ENCODE assay signal across 13 mouse cellular contexts in the genomic region with DNA sequence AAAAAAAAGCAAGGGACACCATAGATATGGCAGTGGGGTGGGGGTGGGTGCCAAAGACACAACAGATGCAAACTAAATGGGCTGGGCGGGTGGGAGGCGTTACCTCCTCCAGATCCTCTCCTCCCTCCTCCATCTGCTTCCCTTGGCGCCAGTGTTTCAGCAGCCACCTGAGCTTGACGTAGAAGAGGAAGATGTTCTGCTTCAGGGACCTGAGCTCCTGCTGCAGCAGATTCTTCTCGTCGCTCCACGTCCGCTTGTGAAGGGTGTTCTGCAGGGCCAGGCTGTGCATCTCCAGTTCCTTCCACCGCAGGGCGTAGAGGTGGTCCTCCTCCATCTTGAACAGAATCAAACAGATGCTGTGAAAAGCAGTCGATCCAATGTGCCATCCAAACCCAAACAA.
DNase-seq lines count a peak whose midpoint lies in the region; ATAC-seq lines count a peak whose summit lies in the region.
"Had no signal": no experiment of that assay in that cellular context is flagged by ENCODE, and none has a peak within 500 bp of the region (broad histone marks: within the 10 kb centered on the region; RNA-seq: fewer than 3 reads in every experiment).

No protein-coding gene starts in this region.

- intact Hi-C loops in left cerebral cortex, postnatal 4 days (cut with DNase I): no loop called here

- peak; percentile 56 for DNase-seq in cerebellum, adult 9-10 months
- peak; percentile 58 to 63 for DNase-seq in left cerebral cortex, adult 18-20 months (ENCODE audit: low spot score in 2 of 2)
- DNase-seq in left cerebral cortex, postnatal 4 days: no peak
- DNase-seq in brain, adult 2 months (ENCODE audit: low read depth, low spot score): peak; percentile 90
- peak; percentile 43 to 58 for DNase-seq in cerebellum, postnatal 14 days
- DNase-seq in heart, adult 11 months: no peak
- DNase-seq: adrenal gland, postnatal 25 days; embryo, embryonic 11 days; forebrain, postnatal 0 days; gastrocnemius, adult 2 months had no signal

- ATAC-seq in cerebellum, adult (ENCODE audit: insufficient number of reproducible peaks, low FRiP score, low TSS enrichment): no peak
- ATAC-seq: forebrain, postnatal 0 days; intestine, embryonic 16.5 days; midbrain, embryonic 13.5 days had no signal

Comparison
In these comparisons a context has a peak if more than half of its experiments do, and no peak if none do; other contexts are left out.
1. DNase-seq: peak in cerebellum, adult 9-10 months (single experiment), left cerebral cortex, adult 18-20 months (2 of 2), brain, adult 2 months (single experiment) and cerebellum, postnatal 14 days (2 of 2); none in left cerebral cortex, postnatal 4 days (single experiment) and heart, adult 11 months (single experiment).